Mouse (Mus musculus) CD8-positive naive resting alpha-beta T cell, adult 2 months (primary cell): ENCODE measurements around the gene Kcnk2.

Experiments used
- DNase-seq, 2 experiments: peaks; one replicate each; pipeline ENCODE4 v3.0.0; 2022; ENCODE audit warnings: low read depth in 2 of 2, low spot score in 2 of 2

The Kcnk2 gene

DNA sequence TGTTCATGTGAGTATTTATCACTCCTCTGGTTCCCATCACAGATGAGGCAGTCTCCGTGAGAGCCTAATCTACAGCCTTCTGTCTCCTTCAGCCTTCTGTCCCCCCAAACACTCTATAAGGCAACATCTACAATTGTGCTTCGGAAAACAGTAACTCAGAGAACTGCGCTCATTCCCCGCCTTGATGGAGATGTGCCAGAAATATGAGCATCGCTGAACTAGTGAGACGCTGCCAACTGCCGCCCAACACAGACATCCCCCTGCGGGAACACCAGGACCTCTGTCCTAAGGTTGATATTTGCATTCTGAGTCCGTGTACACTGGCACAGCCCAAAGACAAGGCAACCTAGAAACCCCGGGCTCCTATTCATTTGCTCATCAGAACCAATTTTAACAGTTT is 183.0 kb downstream of the Kcnk2 start:
- DNase-seq = no peak

DNA sequence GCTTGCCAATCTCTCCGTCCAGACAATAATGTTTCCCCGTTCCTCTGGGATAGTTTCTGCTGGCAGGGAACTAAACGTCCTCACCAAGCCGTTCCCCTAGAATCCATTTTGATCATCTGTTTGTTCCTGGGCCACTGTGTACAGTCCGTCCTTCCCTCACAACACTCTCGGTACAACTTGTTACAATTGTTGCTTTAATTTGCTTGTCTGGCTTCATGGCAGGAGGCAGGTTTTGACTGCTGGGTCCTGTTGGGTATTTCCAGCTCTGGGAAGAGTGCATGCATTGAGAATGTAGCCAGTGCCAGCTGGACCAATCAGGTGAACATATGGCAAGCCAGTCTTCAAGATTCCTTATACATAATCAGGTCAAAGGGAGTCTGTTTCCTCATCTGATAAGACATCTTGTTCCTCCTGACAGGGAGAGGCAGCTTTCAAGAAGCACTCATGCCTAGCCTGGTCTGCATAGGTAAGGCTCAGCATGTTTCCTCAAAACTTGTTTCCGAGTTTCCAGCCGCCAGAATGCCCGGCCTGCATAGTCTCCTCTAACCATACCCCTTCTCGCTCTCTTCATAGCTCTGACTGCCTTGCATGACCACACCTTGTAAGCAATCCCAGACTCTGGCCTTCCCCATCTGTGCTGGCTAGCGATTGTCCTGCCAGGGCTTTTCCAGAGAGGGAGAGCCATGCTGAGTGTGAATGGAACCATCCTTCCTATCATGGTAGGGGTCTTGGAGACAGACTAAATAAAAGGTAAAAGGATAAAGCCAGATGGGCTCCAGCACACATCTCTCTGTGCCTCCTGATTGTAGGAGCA is 184.1 kb downstream of the Kcnk2 start:
- DNase-seq = no peak

DNA sequence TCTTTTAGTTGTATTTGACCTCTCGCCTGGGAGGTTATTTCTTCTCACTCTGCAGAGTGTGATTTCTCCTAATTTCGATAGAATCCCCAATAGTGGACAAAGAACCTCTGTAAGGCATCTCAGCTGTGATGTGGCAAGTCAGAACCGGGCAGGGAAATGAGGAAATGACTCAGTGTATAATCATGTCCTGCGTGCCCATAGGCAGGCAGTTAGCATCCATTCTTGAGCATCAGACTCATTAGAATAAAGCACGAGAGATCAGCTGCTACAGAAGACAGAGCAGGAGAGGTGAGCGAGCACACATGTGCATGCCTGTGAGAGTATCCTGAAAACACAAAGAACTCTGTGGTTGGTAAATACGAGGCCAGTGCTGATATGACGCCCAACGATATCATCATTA is 186.9 kb downstream of the Kcnk2 start:
- no peak for DNase-seq

DNA sequence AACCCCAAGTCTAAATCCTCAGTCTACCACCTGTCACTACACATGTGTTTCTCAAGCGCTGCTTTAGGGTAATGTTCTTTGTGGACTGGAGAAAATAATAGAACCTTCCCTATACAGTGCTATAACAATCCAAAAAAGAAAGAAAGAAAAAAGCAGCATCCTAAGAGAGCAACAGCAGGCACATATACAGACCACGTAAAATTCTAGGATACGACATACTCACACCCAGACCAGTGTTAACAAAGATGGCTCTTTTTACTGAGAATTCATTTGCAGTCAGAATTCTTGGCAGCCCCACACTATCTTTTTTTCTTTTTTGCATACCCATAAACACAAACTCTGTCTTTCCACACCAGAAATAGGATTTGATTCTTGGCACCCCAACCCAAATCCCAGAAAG is 187.6 kb downstream of the Kcnk2 start:
- DNase-seq = no peak

DNA sequence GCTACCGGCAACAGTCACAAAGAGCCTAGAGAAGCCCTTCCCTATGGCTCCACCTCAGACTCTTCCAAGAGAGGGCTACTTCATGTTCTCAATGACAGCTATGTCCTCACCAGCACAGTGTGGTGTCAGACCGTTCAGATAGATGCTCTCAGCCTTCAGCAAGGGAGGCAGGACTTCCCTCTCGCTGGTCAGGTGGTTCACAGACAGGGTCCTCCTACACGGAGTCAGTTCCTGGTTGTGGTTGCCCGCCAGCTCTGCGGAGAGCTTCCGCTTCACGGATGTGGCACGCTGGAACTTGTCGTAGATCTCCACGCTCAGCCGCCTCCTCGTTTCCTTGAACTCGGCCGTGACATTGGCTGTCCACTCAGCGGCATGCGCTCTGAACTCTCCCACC is 192.4 kb downstream of the Kcnk2 start:
- no peak for DNase-seq

DNA sequence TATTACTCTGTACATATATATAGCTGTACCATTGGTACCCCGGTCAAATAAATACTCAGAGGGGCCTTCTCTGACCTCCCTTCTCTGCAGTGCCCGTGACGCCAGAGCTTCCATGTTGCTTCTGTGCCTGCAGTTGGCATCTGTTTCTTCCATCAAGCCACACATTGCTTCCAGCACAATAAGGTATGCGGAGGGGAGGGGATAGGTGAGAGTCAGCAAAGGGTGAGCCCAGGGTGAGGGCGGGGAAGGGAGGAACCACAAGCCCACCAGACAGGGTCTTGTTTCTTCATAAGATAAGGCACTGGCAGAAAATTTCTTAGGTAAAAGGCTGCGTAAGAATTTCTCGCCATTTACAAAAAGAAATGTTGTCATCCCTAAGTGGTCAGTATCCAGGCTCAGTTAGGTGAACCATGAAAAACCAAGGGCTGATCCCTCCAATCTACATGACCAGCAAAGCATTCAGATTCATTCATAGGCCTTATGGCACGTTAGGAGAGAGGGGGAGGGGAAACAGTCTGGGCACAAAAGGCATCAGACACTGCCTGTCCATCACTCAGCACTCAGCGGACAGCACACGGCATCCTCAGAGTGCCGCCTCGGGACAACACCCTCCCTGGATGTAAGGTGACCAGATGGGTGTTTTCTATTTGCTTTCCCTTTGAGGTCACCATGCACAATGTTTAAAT is 192.9 kb downstream of the Kcnk2 start:
- DNase-seq = no peak

DNA sequence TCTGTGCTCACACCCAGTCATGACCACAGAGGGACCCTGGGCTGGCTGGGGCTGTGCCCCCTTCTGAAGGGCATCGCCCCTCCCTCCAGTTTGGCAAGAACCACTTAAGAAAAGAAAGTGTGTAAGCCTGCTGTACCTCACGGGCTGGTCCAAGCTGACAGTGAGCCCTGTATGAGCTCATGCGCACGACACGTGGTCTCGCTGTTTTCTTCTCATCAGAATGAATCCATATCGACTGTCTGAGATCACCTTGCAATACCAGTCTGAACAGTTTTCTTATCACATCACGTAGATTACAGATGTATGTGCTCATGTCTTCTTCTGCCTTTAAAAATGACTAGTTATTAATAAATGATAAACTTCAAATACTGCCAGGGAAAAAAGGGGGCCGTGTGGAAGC is 193.5 kb downstream of the Kcnk2 start:
- DNase-seq = no peak

DNA sequence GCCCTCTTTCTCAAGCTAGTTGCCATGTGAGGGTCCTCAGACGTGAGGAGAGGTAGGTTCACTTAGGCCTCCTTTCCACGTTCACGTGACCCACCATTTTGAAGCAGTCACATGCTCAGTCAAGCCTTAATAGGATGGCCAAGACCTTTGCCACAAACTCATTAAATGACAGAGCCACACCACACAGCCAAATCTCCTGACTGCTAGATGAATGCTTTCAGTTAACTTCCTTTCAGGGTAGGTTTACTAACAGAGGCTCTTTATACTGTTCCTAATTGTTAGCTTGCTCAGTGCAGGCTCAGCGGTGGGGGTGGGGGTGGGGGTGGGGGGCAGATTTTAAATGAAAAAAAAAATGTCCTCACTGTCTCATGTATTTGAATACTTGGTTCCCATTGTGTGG is 206.3 kb downstream of the Kcnk2 start:
- DNase-seq = no peak

DNA sequence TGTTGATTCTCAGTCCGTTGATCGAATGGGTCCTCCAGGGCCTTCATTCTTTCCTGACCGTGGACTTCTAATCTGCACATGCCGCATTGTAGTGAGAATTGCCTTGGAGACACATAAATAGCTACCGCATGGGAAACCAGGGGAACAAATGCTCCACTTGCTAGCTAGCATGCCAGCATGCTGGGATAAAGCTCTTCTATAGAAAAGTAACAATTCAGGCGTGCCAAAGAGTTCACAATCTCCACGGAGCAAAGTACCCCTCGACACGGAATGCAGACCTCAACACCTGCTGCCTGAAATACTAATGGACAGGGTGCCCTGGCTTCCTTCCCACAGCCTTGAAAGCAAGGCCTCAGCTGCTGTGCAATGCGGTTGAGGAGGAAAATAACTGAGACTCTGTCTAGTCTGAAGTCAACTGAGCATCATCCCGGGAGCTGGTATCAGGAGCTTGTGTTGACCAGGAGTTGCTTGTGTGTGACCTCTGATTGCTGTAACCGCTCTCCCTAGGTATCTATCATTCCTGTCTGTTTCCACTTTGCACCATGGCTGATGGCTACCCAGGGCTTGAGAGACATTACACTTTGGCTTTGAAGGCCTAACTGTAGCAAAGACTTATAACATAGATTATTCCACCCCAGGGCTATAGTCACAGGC is 214.2 kb downstream of the Kcnk2 start:
- DNase-seq = no peak

DNA sequence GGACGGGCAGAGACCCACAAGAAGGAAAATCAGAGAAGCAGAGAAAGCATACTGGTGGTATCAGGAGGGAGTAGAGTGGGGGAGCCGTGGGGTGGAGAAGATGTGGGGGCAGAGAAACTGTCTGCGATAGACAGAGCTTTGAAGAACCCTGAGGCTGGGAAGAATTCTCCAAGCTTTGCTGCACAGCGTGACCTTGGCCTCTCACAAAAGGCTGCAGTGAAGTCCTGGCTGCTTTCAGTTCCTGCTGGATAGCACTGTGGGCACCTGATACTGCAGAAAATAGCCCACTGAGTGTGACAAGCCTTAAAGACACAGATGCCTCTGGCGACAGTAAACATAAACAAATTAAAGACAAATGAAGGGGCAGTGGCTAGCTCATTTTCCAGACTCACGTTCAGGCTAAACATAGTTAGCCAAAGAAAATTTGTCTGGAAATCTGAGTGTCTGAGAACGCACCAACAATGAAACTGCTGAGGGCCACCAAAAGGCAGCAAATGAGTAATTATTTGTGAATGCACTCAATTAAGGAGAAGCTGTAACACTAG is 216.8 kb downstream of the Kcnk2 start:
- no peak for DNase-seq

DNA sequence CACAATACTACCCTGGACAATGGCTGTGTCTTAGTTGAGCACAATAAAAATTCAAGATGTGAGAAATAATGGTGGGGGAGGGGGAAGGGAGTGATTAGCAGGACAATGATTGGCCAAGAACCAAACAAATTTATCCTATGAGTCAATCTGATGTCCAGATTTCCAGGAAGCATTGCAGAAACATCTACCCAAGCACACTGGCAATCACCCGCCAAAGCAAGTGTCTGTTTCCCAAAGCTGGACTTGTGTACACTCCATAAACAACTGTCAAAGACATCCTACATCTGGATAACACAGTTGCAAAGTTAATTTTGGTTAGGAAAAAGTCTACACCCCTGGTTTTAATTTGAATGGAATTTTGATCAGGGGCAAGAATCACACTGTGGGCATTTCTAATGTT is 224.3 kb downstream of the Kcnk2 start:
- no peak for DNase-seq

DNA sequence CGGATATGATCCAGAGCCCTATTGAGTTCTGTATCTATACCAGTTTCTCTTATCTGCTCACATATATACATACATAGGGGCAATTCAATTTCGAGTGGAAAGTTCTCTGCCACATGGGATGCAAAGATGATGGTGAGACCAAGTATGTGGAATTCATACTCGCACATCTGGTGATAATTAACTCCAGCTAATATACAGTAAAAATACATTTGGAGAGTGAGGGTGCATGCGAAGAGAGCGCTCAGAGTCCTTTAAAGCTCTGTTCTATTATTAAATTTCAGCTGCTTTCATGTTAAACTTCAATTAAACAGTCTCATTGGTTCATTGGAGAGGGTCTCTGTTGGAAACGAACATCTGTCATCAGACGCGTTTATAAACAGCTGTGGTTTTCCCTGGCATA is 228.6 kb downstream of the Kcnk2 start:
- no peak for DNase-seq

DNA sequence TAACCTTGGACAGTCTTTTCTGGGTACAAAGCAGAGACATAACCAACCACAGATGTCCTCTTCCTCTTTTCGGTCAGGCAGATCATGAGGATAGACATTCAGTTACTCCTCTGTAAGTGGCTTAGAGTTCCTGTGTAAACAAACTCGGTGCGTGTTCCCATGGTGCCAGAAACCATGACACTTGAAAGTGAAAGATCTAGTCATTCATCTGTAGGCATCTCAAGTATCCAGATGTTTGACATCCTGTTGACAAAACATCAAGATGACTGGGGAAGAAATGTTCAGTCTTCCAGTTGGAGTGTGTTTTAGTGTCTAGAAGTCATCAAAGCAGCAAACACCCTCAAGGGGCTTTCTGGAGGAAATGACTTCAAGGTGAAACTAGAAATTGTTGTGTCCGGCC is 230.9 kb downstream of the Kcnk2 start:
- no peak for DNase-seq

DNA sequence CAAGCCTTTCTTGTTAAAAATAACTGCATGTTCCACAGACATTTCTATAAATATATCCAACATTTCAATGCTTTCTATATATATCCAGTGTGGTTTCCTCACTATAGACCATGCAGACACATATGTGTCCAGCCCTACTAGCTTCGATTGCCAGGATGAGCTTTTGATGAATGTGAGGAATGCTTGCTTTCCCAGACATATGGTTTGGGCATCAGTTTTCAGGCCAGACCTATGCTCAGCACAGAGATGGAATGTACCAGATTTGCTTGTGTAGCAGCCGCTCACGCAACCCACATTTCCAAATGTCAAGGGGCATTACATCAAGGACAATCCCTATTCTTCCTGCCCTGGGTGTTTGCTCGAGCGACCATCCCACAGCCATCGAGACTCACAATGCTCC is 236.3 kb downstream of the Kcnk2 start:
- DNase-seq = no peak

DNA sequence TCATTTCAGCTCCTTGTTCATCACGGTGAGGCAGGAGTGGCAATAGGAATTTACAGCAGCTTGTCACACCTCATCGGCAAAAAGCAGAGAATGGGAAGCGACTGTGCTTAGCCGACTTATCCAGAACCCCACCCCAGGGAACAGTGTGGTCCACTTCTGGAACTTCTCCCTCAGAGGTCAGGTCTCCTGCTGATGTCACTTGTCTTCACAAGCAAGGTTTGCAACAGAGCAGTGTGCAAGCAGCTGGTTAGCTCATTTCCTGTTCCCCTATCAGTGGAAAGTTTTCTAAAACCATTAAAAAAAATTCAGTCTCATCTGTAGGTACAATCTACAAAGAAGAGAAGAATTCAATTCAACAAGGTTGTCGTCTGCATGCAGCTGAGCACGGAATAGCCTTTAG is 236.9 kb downstream of the Kcnk2 start:
- DNase-seq = no peak

DNA sequence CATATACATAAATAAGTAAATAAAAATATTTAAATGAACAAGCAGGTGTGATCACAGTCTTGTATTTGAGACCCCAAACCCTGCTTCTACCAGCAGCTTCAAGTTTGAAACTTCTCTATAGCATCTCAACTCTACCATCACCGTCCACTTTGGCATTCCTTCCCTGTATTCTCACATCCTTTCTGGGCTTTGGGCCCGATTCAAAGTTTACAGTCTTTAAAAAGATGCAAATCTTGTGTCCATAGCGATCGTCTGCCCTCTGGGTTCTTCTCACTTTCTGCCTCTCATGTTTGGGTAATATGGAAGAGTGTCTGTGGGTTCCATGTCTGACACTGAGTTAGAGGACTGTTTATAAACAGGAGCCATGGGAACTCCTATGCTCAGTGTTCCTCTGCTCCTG is 237.4 kb downstream of the Kcnk2 start:
- no peak for DNase-seq

DNA sequence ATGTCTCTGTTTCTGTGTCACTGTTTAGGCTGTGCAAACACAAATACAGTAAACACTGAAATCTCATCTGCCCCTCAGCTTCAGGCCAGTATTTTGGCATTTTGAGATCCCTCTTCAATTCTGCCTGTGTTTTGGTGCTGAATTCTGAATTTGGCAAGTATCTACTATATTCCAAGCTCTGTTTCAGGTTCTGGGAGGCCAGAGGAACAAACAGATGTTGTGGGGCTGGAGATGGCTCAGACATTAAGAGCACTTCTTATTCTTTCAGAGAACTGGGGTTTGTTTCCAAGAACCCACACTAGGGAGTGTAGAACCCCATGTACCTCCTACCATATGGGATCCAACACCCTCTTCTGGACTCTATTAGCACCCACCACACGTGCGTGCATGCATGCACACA is 237.8 kb downstream of the Kcnk2 start:
- DNase-seq = no peak
